Mouse (Mus musculus) liver, embryonic 16.5 days (tissue): Measurements from ENCODE around the gene Cubn. TPM values are rescaled to one million over a fixed set of nuclear protein-coding genes. Genes with fewer than 3 reads are reported as not detected.
A peak's percentile ranks its signal among the peaks of the same experiment; 100 is the strongest.

Experiments
- ATAC-seq: fragments of 200-750 bp; cut with Nextera tagmentation; 2 replicates; pipeline ENCODE4 v1.8.0; 2017; ENCODE audit warnings: low read depth, mild to moderate bottlenecking, moderate number of reproducible peaks, moderate library complexity
- H3K27ac ChIP-seq: fragments of 300-500 bp; sonication (generic); 2 replicates; pipeline ENCODE4 v1.5.1; 2014; ENCODE audit warnings: mild to moderate bottlenecking, low read length
- H3K27me3 ChIP-seq: fragments of 300-500 bp; sonication (generic); 2 replicates; pipeline ENCODE4 v1.6.1; 2014; ENCODE audit warnings: low read depth, low read length, mixed read lengths; ENCODE audit not compliant: control insufficient read depth, insufficient read depth
- H3K36me3 ChIP-seq: fragments of 300-500 bp; sonication (generic); 2 replicates; pipeline ENCODE4 v1.6.1; 2014; ENCODE audit warnings: mild to moderate bottlenecking; ENCODE audit not compliant: control insufficient read depth, insufficient read depth
- H3K4me1 ChIP-seq: fragments of 300-500 bp; sonication (generic); 2 replicates; pipeline ENCODE4 v1.6.1; 2014; ENCODE audit warnings: low read depth, low read length, mixed read lengths; ENCODE audit not compliant: control insufficient read depth
- H3K4me2 ChIP-seq: fragments of 300-500 bp; sonication (generic); 2 replicates; pipeline ENCODE4 v1.6.1; 2014; ENCODE audit warnings: low read depth, low read length, mixed read lengths
- H3K4me3 ChIP-seq: fragments of 300-500 bp; sonication (generic); 2 replicates; pipeline ENCODE4 v1.5.1; 2014; ENCODE audit warnings: low read depth, mild to moderate bottlenecking, low read length
- H3K9ac ChIP-seq: fragments of 300-500 bp; sonication (generic); 2 replicates; pipeline ENCODE4 v1.6.1; 2014; ENCODE audit warnings: low read depth, low read length
- H3K9me3 ChIP-seq: fragments of 300-500 bp; sonication (generic); replicated peaks from 2 replicates; pipeline ENCODE4 v1.6.1; 2016; ENCODE audit warnings: low read length; ENCODE audit not compliant: control insufficient read depth
- WGBS: fragments of 180-500 bp; shearing (Covaris S2); extraction: QIAGEN DNeasy Blood & Tissue Kit; methylation state at CpG from one replicate; pipeline ENCODE4 v1.1.7; 2014; ENCODE audit not compliant: insufficient replicate concordance; 5-methylcytosine and 5-hydroxymethylcytosine counted together
- polyA plus RNA-seq: library from polyadenylated mRNA; unstranded; fragments of >200 nt; fragmentation: Nextera tagmentation; extraction: Ambion mirVana; gene quantifications from 2 replicates; pipeline ENCODE4 v1.2.1, GENCODE M21; 2015

Gene Cubn
- polyA plus RNA-seq, 1 experiment from 2014 or later, result 0.11 TPM

GRCm38 (mm10) chr2:13299031-13299430 is 192.6 kb downstream of the Cubn start:
- no peaks in the 10 kb centered on the region for H3K36me3 ChIP-seq
- WGBS, result 10% methylated on average over 3 of the region's 3 CpGs
- no peak for ATAC-seq
- no peak overlapping the region for H3K9ac ChIP-seq
- H3K4me2 ChIP-seq, result no peak overlapping the region
- H3K27me3 ChIP-seq, result no peaks in the 10 kb centered on the region
- no peak overlapping the region for H3K27ac ChIP-seq
- no peaks in the 10 kb centered on the region for H3K4me1 ChIP-seq
- H3K9me3 ChIP-seq, result no peaks in the 10 kb centered on the region
- no peak overlapping the region for H3K4me3 ChIP-seq

GRCm38 (mm10) chr2:13297733-13298132 is 193.9 kb downstream of the Cubn start:
- ATAC-seq, result no peak
- no peak overlapping the region for H3K4me3 ChIP-seq
- H3K36me3 ChIP-seq, result no peaks in the 10 kb centered on the region
- no peaks in the 10 kb centered on the region for H3K27me3 ChIP-seq
- no peak overlapping the region for H3K9ac ChIP-seq
- no peaks in the 10 kb centered on the region for H3K4me1 ChIP-seq
- WGBS, result 26% methylated on average over 5 of the region's 5 CpGs
- no peak overlapping the region for H3K27ac ChIP-seq
- no peak overlapping the region for H3K4me2 ChIP-seq
- H3K9me3 ChIP-seq, result no peaks in the 10 kb centered on the region

DNA sequence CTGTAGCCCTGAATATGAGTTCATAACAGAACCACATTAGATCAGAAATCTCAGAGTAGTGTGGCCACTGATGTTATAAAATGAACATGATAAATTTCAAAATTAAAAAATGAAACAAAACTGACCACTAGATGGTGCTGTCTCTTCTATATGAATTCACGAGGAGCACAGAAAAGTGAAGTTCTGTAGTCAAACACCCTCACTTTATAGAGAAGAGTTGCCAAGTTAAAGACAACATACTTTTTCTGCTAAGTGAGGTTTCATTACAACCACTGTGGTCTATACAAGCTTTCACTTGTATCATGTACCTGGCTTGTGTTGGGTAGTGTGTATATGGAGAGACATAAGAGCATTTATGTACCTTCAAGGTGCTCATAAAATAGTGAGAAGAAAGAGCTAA is 201.0 kb downstream of the Cubn start:
- H3K36me3 ChIP-seq, result no peaks in the 10 kb centered on the region
- ATAC-seq, result no peak
- no peak overlapping the region for H3K4me2 ChIP-seq
- H3K9me3 ChIP-seq, result no peaks in the 10 kb centered on the region
- no peak overlapping the region for H3K27ac ChIP-seq
- H3K4me3 ChIP-seq, result no peak overlapping the region
- no peaks in the 10 kb centered on the region for H3K27me3 ChIP-seq
- H3K4me1 ChIP-seq, result no peaks in the 10 kb centered on the region
- no peak overlapping the region for H3K9ac ChIP-seq
- WGBS, result 0% methylated on average over 1 of the region's 1 CpGs

GRCm38 (mm10) chr2:13290070-13290469 is 201.5 kb downstream of the Cubn start:
- ATAC-seq, result no peak
- 60% methylated on average over 3 of the region's 3 CpGs for WGBS
- H3K27ac ChIP-seq, result no peak overlapping the region
- no peaks in the 10 kb centered on the region for H3K9me3 ChIP-seq
- no peak overlapping the region for H3K4me2 ChIP-seq
- no peaks in the 10 kb centered on the region for H3K27me3 ChIP-seq
- no peaks in the 10 kb centered on the region for H3K4me1 ChIP-seq
- no peaks in the 10 kb centered on the region for H3K36me3 ChIP-seq
- no peak overlapping the region for H3K9ac ChIP-seq
- no peak overlapping the region for H3K4me3 ChIP-seq

DNA sequence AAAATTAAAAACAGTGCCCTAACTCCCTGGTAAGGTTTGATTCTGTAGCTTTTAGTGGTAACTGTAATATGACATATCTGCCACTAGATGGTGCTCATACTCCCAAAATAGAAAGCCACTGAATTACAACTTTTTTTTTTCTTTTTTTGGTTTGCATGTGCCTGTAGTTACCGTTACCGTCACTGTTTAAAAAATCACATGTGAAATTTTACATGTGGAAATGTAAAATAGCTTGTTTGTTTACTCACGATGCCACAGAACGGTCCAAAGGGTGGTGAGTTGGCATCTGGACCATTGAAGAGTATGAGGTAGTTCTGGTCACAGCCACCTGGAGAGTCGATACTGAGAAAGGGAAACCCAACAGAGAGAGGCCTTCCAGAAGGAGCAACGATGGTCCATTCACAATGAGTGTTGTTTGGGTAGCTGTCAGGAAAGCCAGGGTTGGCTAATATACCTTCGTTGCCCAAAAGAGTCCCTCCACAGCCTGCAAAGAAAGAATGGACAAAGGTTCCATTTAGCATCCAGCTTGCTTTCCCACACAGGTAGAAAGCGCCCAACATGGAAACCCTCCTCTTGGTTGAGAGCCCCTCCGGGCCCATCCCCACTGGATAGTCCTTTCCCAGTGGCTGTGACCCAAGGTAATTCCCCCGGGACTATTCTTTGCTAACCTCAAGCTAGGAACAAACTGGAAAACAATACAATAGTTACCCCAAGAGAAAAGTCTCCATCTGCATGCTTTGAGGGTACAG is 213.3 kb downstream of the Cubn start:
- 45% methylated on average over 10 of the region's 10 CpGs for WGBS

DNA sequence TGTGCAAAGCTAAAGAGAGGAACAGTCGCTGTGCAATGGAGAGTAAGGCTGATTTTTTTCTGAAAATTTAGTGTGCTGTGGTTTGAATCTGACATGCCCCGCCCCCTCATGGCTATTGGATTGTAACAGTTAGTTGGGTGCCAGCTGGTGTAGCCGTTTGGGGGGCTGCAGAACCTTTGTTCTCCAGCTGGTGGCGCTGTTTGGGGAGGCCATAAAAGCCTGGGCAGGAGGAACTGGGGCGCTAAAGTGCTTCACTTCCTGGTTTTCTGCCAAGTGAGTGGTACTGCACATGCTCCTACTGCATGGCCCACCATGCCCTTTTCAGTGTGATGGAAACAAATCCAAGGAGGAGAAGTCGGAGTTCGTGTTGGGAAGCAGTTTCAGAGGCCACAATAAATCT is 215.7 kb downstream of the Cubn start:
- WGBS, result 57% methylated on average over 7 of the region's 7 CpGs
- no peaks in the 10 kb centered on the region for H3K9me3 ChIP-seq
- no peak overlapping the region for H3K9ac ChIP-seq
- H3K4me1 ChIP-seq, result peaks cover 1% of the 10 kb centered on the region; the same call in 1 of the 2 replicates
- no peak for ATAC-seq
- no peak overlapping the region for H3K27ac ChIP-seq
- no peaks in the 10 kb centered on the region for H3K36me3 ChIP-seq
- no peaks in the 10 kb centered on the region for H3K27me3 ChIP-seq
- no peak overlapping the region for H3K4me2 ChIP-seq
- no peak overlapping the region for H3K4me3 ChIP-seq

More for the DNA sequence above, 213.3 kb downstream of the Cubn start:
- Histone ChIP-seq H3K9me3 (no peaks in the 10 kb centered on the region), H3K36me3 (no peaks in the 10 kb centered on the region), H3K4me3 (no peak overlapping the region), H3K9ac (no peak overlapping the region), H3K4me2 (no peak overlapping the region), H3K27me3 (no peaks in the 10 kb centered on the region), H3K27ac (no peak overlapping the region), H3K4me1 (no peaks in the 10 kb centered on the region)
- ATAC-seq, result no peak

- no peaks in the 10 kb centered on the region for H3K36me3 ChIP-seq
- peak within 1 kb of the TSS; percentile 82 for H3K9ac ChIP-seq
- no peaks in the 10 kb centered on the region for H3K9me3 ChIP-seq
- peak; percentile 99 for ATAC-seq
- H3K4me2 ChIP-seq, result peak within 1 kb of the TSS; percentile 92
- H3K27me3 ChIP-seq, result no peaks in the 10 kb centered on the region
- peak within 1 kb of the TSS; percentile 81 for H3K4me3 ChIP-seq
- peaks cover 13% of the 10 kb centered on the region for H3K4me1 ChIP-seq
- H3K27ac ChIP-seq, result peak within 1 kb of the TSS; percentile 84
- under 1% methylated on average over 37 of the region's 37 CpGs for WGBS
Observed at GRCm38 (mm10) chr2:13271165-13271957, 220.3 kb downstream of the Cubn start, which contains the start of gene Rsu1. TSS of gene Rsu1 (minus strand) at chr2:13271415.

DNA sequence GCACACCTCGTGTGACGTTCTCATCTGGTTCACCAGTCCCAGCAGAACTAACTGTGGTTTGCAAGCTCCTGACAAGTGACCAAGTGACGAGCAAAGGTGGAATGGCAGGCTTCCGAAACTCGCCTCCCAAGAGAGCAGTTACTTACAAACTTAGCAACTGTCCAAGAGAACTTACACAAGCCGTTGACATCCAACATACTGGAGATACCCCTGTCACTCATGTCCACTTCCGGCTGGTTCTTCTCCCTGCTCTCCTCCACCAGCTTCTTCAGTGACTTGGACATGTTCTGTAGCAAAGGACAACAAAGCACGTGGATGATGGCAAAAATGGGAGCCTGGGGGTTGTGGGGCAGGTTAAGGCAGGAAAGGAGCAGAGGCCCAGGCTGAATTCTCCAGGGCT is 220.9 kb downstream of the Cubn start:
- Histone ChIP-seq H3K27ac (peak overlapping the region; percentile 84), H3K27me3 (no peaks in the 10 kb centered on the region), H3K4me3 (peak overlapping the region; percentile 81), H3K9ac (peak overlapping the region; percentile 82), H3K36me3 (no peaks in the 10 kb centered on the region), H3K4me2 (peak overlapping the region; percentile 92), H3K4me1 (peaks cover 13% of the 10 kb centered on the region), H3K9me3 (no peaks in the 10 kb centered on the region)
- ATAC-seq, result peak; percentile 1; the same call in 1 of the 2 replicates
- 17% methylated on average over 8 of the region's 8 CpGs for WGBS
